Mouse (Mus musculus): ENCODE data around the gene Csn1s2b.
"Not testable (repeated sequence)": the region's sequence is repeated elsewhere in the genome, so short reads cannot be mapped to it uniquely, and the experiment has no call there.

- TF ChIP-seq CTCF (IDR thresholded peaks at IDR 0.05; ENCODE audit: low read depth, low read length); POLR2A (IDR thresholded peaks at IDR 0.05; ENCODE audit: insufficient read depth, low read length): not testable (repeated sequence)
- peak; percentile 84 for TF ChIP-seq EP300 (IDR thresholded peaks at IDR 0.05; ENCODE audit: insufficient read depth, low read depth, low read length)
Observed at GRCm38 (mm10) chr5:87772151-87772550, 35.7 kb upstream of the Csn1s2b start.
